21 mouse cellular contexts compared by ENCODE assay signal in the genomic region with DNA sequence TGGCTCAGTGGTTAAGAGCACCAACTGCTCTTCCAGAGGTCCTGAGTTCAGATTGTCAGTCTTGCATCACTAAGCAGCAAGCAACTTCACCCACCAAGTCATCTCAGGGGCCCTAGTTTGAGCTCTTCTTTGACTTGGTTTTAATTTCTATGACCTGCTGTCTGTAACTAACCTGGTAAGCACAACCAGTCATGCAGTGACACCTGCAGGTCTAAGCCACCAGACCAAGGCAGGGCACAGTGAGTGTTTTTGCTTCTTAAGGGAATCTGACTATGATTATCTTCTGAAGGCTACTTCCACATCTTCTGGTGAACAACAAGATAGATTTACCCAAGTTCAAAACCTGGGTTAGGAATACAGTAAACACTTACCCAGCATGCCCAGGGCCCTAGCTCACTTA. TPM values are rescaled to one million over a fixed set of nuclear protein-coding genes. Genes with fewer than 3 reads are reported as not detected.
DNase-seq lines count a peak whose midpoint lies in the region; ATAC-seq and TF ChIP-seq lines count a peak whose summit lies in the region.
"Had no signal": no experiment of that assay in that cellular context is flagged by ENCODE, and none has a peak within 500 bp of the region (broad histone marks: within the 10 kb centered on the region; RNA-seq: fewer than 3 reads in every experiment).

No protein-coding gene starts in this region.

- no peak overlapping the region for H3K27ac ChIP-seq in kidney, adult 2 months (ENCODE audit: insufficient read depth, low read depth, low read length)
- no peak overlapping the region for H3K27ac ChIP-seq in kidney, embryonic 15.5 days
- peak overlapping the region; percentile 51; the same call in 1 of the 2 replicates for H3K27ac ChIP-seq in liver, embryonic 15.5 days (replicated peaks)
- H3K27ac ChIP-seq in liver, embryonic 11.5 days (ENCODE audit: low read depth, low read length): no peak overlapping the region
- no peak overlapping the region for H3K27ac ChIP-seq in MEL (ENCODE audit: control insufficient read depth, low read depth, low read length)
- peak overlapping the region; percentile 76 for H3K27ac ChIP-seq in liver, postnatal 0 days (ENCODE audit: low read depth)
- H3K27ac ChIP-seq: embryonic facial prominence, embryonic 15.5 days; forebrain, embryonic 10.5 days; gastrocnemius, adult 2 months; heart, embryonic 15.5 days; limb, embryonic 12.5 days; lung, embryonic 15.5 days; midbrain, embryonic 12.5 days; neural tube, embryonic 13.5 days had no signal

- H3K4me3 ChIP-seq in kidney, adult 2 months (ENCODE audit: insufficient read depth, low read depth, low read length): no peak overlapping the region
- H3K4me3 ChIP-seq in kidney, embryonic 15.5 days (replicated peaks): no peak overlapping the region
- H3K4me3 ChIP-seq in liver, embryonic 15.5 days (replicated peaks): no peak overlapping the region
- H3K4me3 ChIP-seq in liver, embryonic 11.5 days (ENCODE audit: low read depth, low read length): no peak overlapping the region
- H3K4me3 ChIP-seq in MEL (ENCODE audit: control insufficient read depth in 1 of 2, insufficient read depth in 1 of 2, low read depth in 2 of 2, low read length in 2 of 2): no peak overlapping the region
- H3K4me3 ChIP-seq in liver, postnatal 0 days (ENCODE audit: low read depth, low read length): no peak overlapping the region
- H3K4me3 ChIP-seq: embryonic facial prominence, embryonic 15.5 days; forebrain, embryonic 10.5 days; gastrocnemius, adult 2 months; heart, embryonic 15.5 days; limb, embryonic 12.5 days; lung, embryonic 15.5 days; midbrain, embryonic 12.5 days; neural tube, embryonic 13.5 days had no signal

- H3K4me2 ChIP-seq in kidney, embryonic 15.5 days: no peak overlapping the region
- no peak overlapping the region for H3K4me2 ChIP-seq in liver, embryonic 15.5 days
- H3K4me2 ChIP-seq in liver, embryonic 11.5 days: no peak overlapping the region
- no peak overlapping the region for H3K4me2 ChIP-seq in liver, postnatal 0 days (ENCODE audit: low read depth, low read length)
- H3K4me2 ChIP-seq: embryonic facial prominence, embryonic 15.5 days; heart, embryonic 15.5 days; limb, embryonic 12.5 days; lung, embryonic 15.5 days; midbrain, embryonic 12.5 days; neural tube, embryonic 13.5 days had no signal

- TF ChIP-seq CTCF in kidney, adult 2 months (conservative IDR thresholded peaks at IDR 0.05; ENCODE audit: insufficient read depth, insufficient read length, low read depth, low read length): peak; percentile 69
- 0 out of 6 replicates have a peak, but pooled peaks of 1 of the 3 experiments have one; percentile 2 for TF ChIP-seq CTCF in MEL (IDR thresholded peaks at IDR 0.05 in 2 of 3, conservative IDR thresholded peaks at IDR 0.05 in 1 of 3; ENCODE audit: control insufficient read depth in 1 of 3, insufficient read depth in 1 of 3, low read depth in 2 of 3, low read length in 3 of 3, poor library complexity in 1 of 3, severe bottlenecking in 1 of 3)
- peak; percentile 58 for TF ChIP-seq CTCF in liver, postnatal 0 days (IDR thresholded peaks at IDR 0.05; ENCODE audit: low read depth)

- no peak overlapping the region for H3K9ac ChIP-seq in kidney, embryonic 15.5 days
- H3K9ac ChIP-seq in liver, embryonic 15.5 days: no peak overlapping the region
- no peak overlapping the region for H3K9ac ChIP-seq in liver, embryonic 11.5 days (ENCODE audit: low read depth, low read length)
- no peak overlapping the region for H3K9ac ChIP-seq in MEL (ENCODE audit: control insufficient read depth, low read depth, low read length, poor library complexity, severe bottlenecking)
- no peak overlapping the region for H3K9ac ChIP-seq in liver, postnatal 0 days (replicated peaks)
- H3K9ac ChIP-seq: embryonic facial prominence, embryonic 15.5 days; heart, embryonic 15.5 days; limb, embryonic 12.5 days; lung, embryonic 15.5 days; midbrain, embryonic 12.5 days; neural tube, embryonic 13.5 days had no signal

- H3K9me3 ChIP-seq in kidney, embryonic 15.5 days (replicated peaks): no peaks in the 10 kb centered on the region
- H3K9me3 ChIP-seq in liver, embryonic 15.5 days (replicated peaks): no peaks in the 10 kb centered on the region
- H3K9me3 ChIP-seq in liver, embryonic 11.5 days (ENCODE audit: control insufficient read depth, low read length): no peaks in the 10 kb centered on the region
- H3K9me3 ChIP-seq in MEL (replicated peaks; ENCODE audit: insufficient read depth, low read length): no peaks in the 10 kb centered on the region
- no peaks in the 10 kb centered on the region for H3K9me3 ChIP-seq in liver, postnatal 0 days (ENCODE audit: low read length)
- H3K9me3 ChIP-seq: embryonic facial prominence, embryonic 15.5 days; forebrain, embryonic 10.5 days; G1E; heart, embryonic 15.5 days; limb, embryonic 12.5 days; lung, embryonic 15.5 days; midbrain, embryonic 12.5 days; neural tube, embryonic 13.5 days had no signal

- TF ChIP-seq POLR2A in kidney, adult 2 months (IDR thresholded peaks at IDR 0.05; ENCODE audit: low read depth, low read length): no peak
- no peak for TF ChIP-seq POLR2A in MEL (IDR thresholded peaks at IDR 0.05; ENCODE audit: control insufficient read depth in 1 of 2, insufficient read depth in 1 of 2, low read depth in 1 of 2, low read length in 2 of 2, poor library complexity in 1 of 2)

- DNase-seq in kidney, adult 2 months: peak; percentile 49
- no peak for DNase-seq in liver, embryonic 11.5 days (ENCODE audit: low spot score)
- DNase-seq in MEL (ENCODE audit: low read depth, low spot score): no peak
- DNase-seq in liver, postnatal 0 days: no peak
- DNase-seq: adrenal gland, postnatal 25 days; cerebellum, adult 11-12 months; cerebellum, postnatal 25 days; gastrocnemius, adult 2 months; thymus, postnatal 25 days had no signal

- TF ChIP-seq RAD21 in MEL (IDR thresholded peaks at IDR 0.05; ENCODE audit: low read depth, low read length): peak; percentile 24

- no peaks in the 10 kb centered on the region for H3K27me3 ChIP-seq in kidney, adult 2 months (replicated peaks; ENCODE audit: control insufficient read depth, insufficient read depth, low read length)
- no peaks in the 10 kb centered on the region for H3K27me3 ChIP-seq in kidney, embryonic 15.5 days
- H3K27me3 ChIP-seq in liver, embryonic 15.5 days: no peaks in the 10 kb centered on the region
- H3K27me3 ChIP-seq in liver, embryonic 11.5 days (replicated peaks; ENCODE audit: control insufficient read depth, insufficient read depth, low read length): no peaks in the 10 kb centered on the region
- peaks cover 0 to 1% of the 10 kb centered on the region in 2 experiments; a peak in 1 of 4 replicates for H3K27me3 ChIP-seq in MEL (ENCODE audit: control insufficient read depth in 1 of 2, insufficient read depth in 2 of 2, low read length in 2 of 2)
- H3K27me3 ChIP-seq in liver, postnatal 0 days (ENCODE audit: insufficient read depth, low read length): no peaks in the 10 kb centered on the region
- H3K27me3 ChIP-seq: embryonic facial prominence, embryonic 15.5 days; heart, embryonic 15.5 days; limb, embryonic 12.5 days; lung, embryonic 15.5 days; midbrain, embryonic 12.5 days; neural tube, embryonic 13.5 days had no signal

- H3K4me1 ChIP-seq in kidney, adult 2 months (ENCODE audit: control insufficient read depth, insufficient read depth, low read length): peaks cover 11% of the 10 kb centered on the region; the same call in 1 of the 2 replicates
- 0 out of 2 replicates have a peak, but pooled peaks cover 8% of the 10 kb centered on the region for H3K4me1 ChIP-seq in kidney, embryonic 15.5 days
- H3K4me1 ChIP-seq in liver, embryonic 15.5 days (replicated peaks): peaks cover 13% of the 10 kb centered on the region
- no peaks in the 10 kb centered on the region for H3K4me1 ChIP-seq in liver, embryonic 11.5 days (replicated peaks; ENCODE audit: control insufficient read depth, insufficient read depth, low read length)
- peaks cover 0 to 4% of the 10 kb centered on the region in 2 experiments; a peak in 1 of 4 replicates for H3K4me1 ChIP-seq in MEL (ENCODE audit: control insufficient read depth in 1 of 2, insufficient read depth in 2 of 2, low read length in 2 of 2)
- H3K4me1 ChIP-seq in liver, postnatal 0 days (ENCODE audit: insufficient read depth): peaks cover 6% of the 10 kb centered on the region; the same call in 1 of the 2 replicates
- H3K4me1 ChIP-seq: embryonic facial prominence, embryonic 15.5 days; lung, embryonic 15.5 days had no signal

- ATAC-seq in kidney, embryonic 15.5 days (replicated peaks; ENCODE audit: low FRiP score): no peak
- no peak for ATAC-seq in liver, embryonic 15.5 days (ENCODE audit: insufficient read depth)
- no peak for ATAC-seq in liver, embryonic 11.5 days (replicated peaks; ENCODE audit: low FRiP score)
- ATAC-seq in liver, postnatal 0 days: no peak
- ATAC-seq in erythroblast, adult 5-6 weeks (replicated peaks; ENCODE audit: low FRiP score, poor library complexity, severe bottlenecking): no peak

- H3K36me3 ChIP-seq in kidney, adult 2 months (ENCODE audit: control insufficient read depth, insufficient read depth, low read length): no peaks in the 10 kb centered on the region
- H3K36me3 ChIP-seq in kidney, embryonic 15.5 days: no peaks in the 10 kb centered on the region
- no peaks in the 10 kb centered on the region for H3K36me3 ChIP-seq in liver, embryonic 15.5 days (replicated peaks)
- no peaks in the 10 kb centered on the region for H3K36me3 ChIP-seq in liver, embryonic 11.5 days (ENCODE audit: control insufficient read depth, insufficient read depth, low read length)
- H3K36me3 ChIP-seq in MEL (ENCODE audit: control insufficient read depth in 1 of 2, insufficient read depth in 2 of 2, low read length in 2 of 2): no peaks in the 10 kb centered on the region; a peak in 1 of 4 replicates
- no peaks in the 10 kb centered on the region for H3K36me3 ChIP-seq in liver, postnatal 0 days (replicated peaks; ENCODE audit: insufficient read depth, low read length)
- H3K36me3 ChIP-seq: embryonic facial prominence, embryonic 15.5 days; forebrain, embryonic 10.5 days; G1E; heart, embryonic 15.5 days; limb, embryonic 12.5 days; lung, embryonic 15.5 days; midbrain, embryonic 12.5 days; neural tube, embryonic 13.5 days had no signal

- H3K79me2 ChIP-seq in MEL (ENCODE audit: control insufficient read depth, insufficient read depth, low read length, poor library complexity): no peaks in the 10 kb centered on the region

- no peak for TF ChIP-seq EP300 in MEL (IDR thresholded peaks at IDR 0.05; ENCODE audit: low read depth in 1 of 2, low read length in 2 of 2)
- no peak for TF ChIP-seq EP300 in liver, postnatal 0 days (IDR thresholded peaks at IDR 0.05; ENCODE audit: low read depth)

RNA-seq across cellular contexts. Expression of a gene that starts 27.4 kb away (rescaled TPM):
- 10.5 and 11.0 TPM in 2 replicates for polyA plus RNA-seq in kidney, adult 2 months (2012; rRNA removed)
- polyA plus RNA-seq in kidney, embryonic 15.5 days (2015; fragmentation: Nextera tagmentation; extraction: Ambion mirVana): 26.1 and 27.4 TPM in 2 replicates
- 10.0 and 10.9 TPM in 2 replicates for polyA plus RNA-seq in liver, embryonic 15.5 days (2015; fragmentation: Nextera tagmentation; extraction: Ambion mirVana)
- polyA plus RNA-seq in liver, embryonic 11.5 days (2014; fragmentation: Nextera tagmentation; extraction: Ambion mirVana): 8.5 and 9.4 TPM in 2 replicates
- 0.23 and 0.31 TPM in 2 replicates for total RNA-seq in MEL (2012; rRNA removed)
- polyA plus RNA-seq in MEL (2012; ENCODE audit: insufficient read depth in 1 of 2, insufficient read length in 2 of 2, low read depth in 1 of 2, low replicate concordance in 2 of 2, missing spikeins in 1 of 2): under 1 TPM in 1 of 2 experiments, not detected in 1; 0.58 TPM
- polyA plus RNA-seq in liver, postnatal 0 days (2015; fragmentation: Nextera tagmentation; extraction: Ambion mirVana): 11.2 and 14.6 TPM in 2 replicates
- not detected in 2 replicates for total RNA-seq in erythroblast, adult 5-6 weeks (2015; ENCODE audit: low replicate concordance)
- 1.4 TPM in 1 of 2 replicates, not detected in the other for total RNA-seq in erythroblast, adult 5-6 weeks (2017; ENCODE audit: low replicate concordance)
- total RNA-seq: granulocyte monocyte progenitor cell, adult 5-6 weeks had no signal
- polyA plus RNA-seq: G1E had no signal

RNA-seq across cellular contexts. Expression of a gene that starts 36.8 kb away (rescaled TPM):
- 11.5 and 13.0 TPM in 2 replicates for polyA plus RNA-seq in kidney, adult 2 months (2012; rRNA removed)
- polyA plus RNA-seq in kidney, embryonic 15.5 days (2015; fragmentation: Nextera tagmentation; extraction: Ambion mirVana): 14.0 and 15.3 TPM in 2 replicates
- polyA plus RNA-seq in liver, embryonic 15.5 days (2015; fragmentation: Nextera tagmentation; extraction: Ambion mirVana): 7.3 and 8.8 TPM in 2 replicates
- polyA plus RNA-seq in liver, embryonic 11.5 days (2014; fragmentation: Nextera tagmentation; extraction: Ambion mirVana): 9.1 and 9.5 TPM in 2 replicates
- not detected in 2 replicates for total RNA-seq in MEL (2012; rRNA removed)
- polyA plus RNA-seq in MEL (2012; ENCODE audit: insufficient read depth in 1 of 2, insufficient read length in 2 of 2, low read depth in 1 of 2, low replicate concordance in 2 of 2, missing spikeins in 1 of 2): not detected
- 8.6 and 9.4 TPM in 2 replicates for polyA plus RNA-seq in liver, postnatal 0 days (2015; fragmentation: Nextera tagmentation; extraction: Ambion mirVana)
- 0.63 TPM in 1 of 2 replicates, not detected in the other for total RNA-seq in erythroblast, adult 5-6 weeks (2015; ENCODE audit: low replicate concordance)
- total RNA-seq in erythroblast, adult 5-6 weeks (2017; ENCODE audit: low replicate concordance): 0.26 TPM in 1 of 2 replicates, not detected in the other

Comparison
In these comparisons a context has a peak if more than half of its experiments do, and no peak if none do; other contexts are left out.
1. H3K27ac ChIP-seq: peak in liver, embryonic 15.5 days (single experiment) and liver, postnatal 0 days (single experiment); none in kidney, adult 2 months (single experiment), kidney, embryonic 15.5 days (single experiment), liver, embryonic 11.5 days (single experiment) and MEL (single experiment).